Mouse (Mus musculus): ENCODE data around the gene Gm11127.
"Not testable (repeated sequence)": the region's sequence is repeated elsewhere in the genome, so short reads cannot be mapped to it uniquely, and the experiment has no call there.

Gm11127 gene

GRCm38 (mm10) chr17:36030703-36031582 is 27.2 kb downstream of the Gm11127 start:
- DNase-seq = not testable (repeated sequence)

- DNase-seq = not testable (repeated sequence)
These were observed 28.0 kb downstream of the Gm11127 start for GRCm38 (mm10) chr17:36030046-36030702.

GRCm38 (mm10) chr17:36028879-36029619 is 29.1 kb downstream of the Gm11127 start:
- no peak for DNase-seq

- DNase-seq = no peak
These were observed 30.5 kb downstream of the Gm11127 start for GRCm38 (mm10) chr17:36027663-36028062.

- no peak for DNase-seq
These were observed 32.3 kb downstream of the Gm11127 start for GRCm38 (mm10) chr17:36025901-36026300.

GRCm38 (mm10) chr17:36025197-36025596 is 33.0 kb downstream of the Gm11127 start:
- no peak for DNase-seq

- peak; percentile 39 for DNase-seq
These were observed 34.2 kb downstream of the Gm11127 start for GRCm38 (mm10) chr17:36023710-36024654.

- no peak for DNase-seq
These were observed 35.2 kb downstream of the Gm11127 start for GRCm38 (mm10) chr17:36022922-36023321.

- no peak for DNase-seq
These were observed 36.1 kb downstream of the Gm11127 start for GRCm38 (mm10) chr17:36022098-36022497.

GRCm38 (mm10) chr17:36021309-36021708 is 36.9 kb downstream of the Gm11127 start:
- no peak for DNase-seq

- peak; percentile 87 for DNase-seq
These were observed 37.7 kb downstream of the Gm11127 start, which contains the start of gene H2-T24 for GRCm38 (mm10) chr17:36020191-36021073. TSS of gene H2-T24 (minus strand) at chr17:36020560.

- DNase-seq = no peak
These were observed 38.7 kb downstream of the Gm11127 start for GRCm38 (mm10) chr17:36019519-36019918.

GRCm38 (mm10) chr17:36018979-36019378 is 39.2 kb downstream of the Gm11127 start:
- peak; percentile 61 for DNase-seq

- DNase-seq = no peak
These were observed 41.1 kb downstream of the Gm11127 start for GRCm38 (mm10) chr17:36017046-36017445.

- no peak for DNase-seq
These were observed 43.2 kb downstream of the Gm11127 start for GRCm38 (mm10) chr17:36014977-36015376.

Data from kidney, adult 11 months (tissue).